Mouse (Mus musculus) stomach, embryonic 14.5 days (tissue): Measurements from ENCODE around the gene Cela2a. TPM values are rescaled to one million over a fixed set of nuclear protein-coding genes. Genes with fewer than 3 reads are reported as not detected.
A peak's percentile ranks its signal among the peaks of the same experiment; 100 is the strongest.

ENCODE experiments used
- ATAC-seq: fragments of 200-750 bp; cut with Nextera tagmentation; 2 replicates; pipeline ENCODE4 v1.8.0; 2017; ENCODE audit warnings: low read depth, moderate TSS enrichment; ENCODE audit not compliant: insufficient number of reproducible peaks, insufficient read depth, low FRiP score
- H3K27ac ChIP-seq: fragments of 300-500 bp; sonication (generic); 2 replicates; pipeline ENCODE4 v1.5.1; 2014; ENCODE audit warnings: mild to moderate bottlenecking, low read length, moderate library complexity, mixed read lengths
- H3K27me3 ChIP-seq: fragments of 300-500 bp; sonication (generic); 2 replicates; pipeline ENCODE4 v1.6.1; 2014; ENCODE audit warnings: low read length, control low read depth, mixed read lengths; ENCODE audit not compliant: control insufficient read depth, insufficient read depth
- H3K36me3 ChIP-seq: fragments of 300-500 bp; sonication (generic); 2 replicates; pipeline ENCODE4 v1.6.1; 2014; ENCODE audit warnings: mild to moderate bottlenecking, control low read depth, low read length, moderate library complexity, mixed read lengths; ENCODE audit not compliant: control insufficient read depth, insufficient read depth
- H3K4me1 ChIP-seq: fragments of 300-500 bp; sonication (generic); 2 replicates; pipeline ENCODE4 v1.6.1; 2014; ENCODE audit warnings: low read length, control low read depth, mixed read lengths; ENCODE audit not compliant: control insufficient read depth, insufficient read depth
- H3K4me2 ChIP-seq: fragments of 300-500 bp; sonication (generic); replicated peaks from 2 replicates; pipeline ENCODE4 v1.6.1; 2014; ENCODE audit warnings: low read depth, low read length, control low read depth
- H3K4me3 ChIP-seq: fragments of 300-500 bp; sonication (generic); 2 replicates; pipeline ENCODE4 v1.5.1; 2014; ENCODE audit warnings: low read depth, low read length, control low read depth
- H3K9ac ChIP-seq: fragments of 300-500 bp; sonication (generic); replicated peaks from 2 replicates; pipeline ENCODE4 v1.6.1; 2014; ENCODE audit warnings: low read depth, mild to moderate bottlenecking, control low read depth, low read length, moderate library complexity, mixed read lengths
- H3K9me3 ChIP-seq: fragments of 300-500 bp; sonication (generic); 2 replicates; pipeline ENCODE4 v1.6.1; 2016; ENCODE audit warnings: low read depth, low read length, control low read depth; ENCODE audit not compliant: control insufficient read depth
- WGBS: fragments of 180-500 bp; shearing (Covaris S2); extraction: QIAGEN DNeasy Blood & Tissue Kit; methylation state at CpG from one replicate; pipeline ENCODE4 v1.1.7; 2014; 5-methylcytosine and 5-hydroxymethylcytosine counted together
- polyA plus RNA-seq: library from polyadenylated mRNA; unstranded; fragments of >200 nt; fragmentation: Nextera tagmentation; extraction: Ambion mirVana; gene quantifications from 2 replicates; pipeline ENCODE4 v1.2.1, GENCODE M21; 2014

Cela2a gene
- polyA plus RNA-seq, 1 experiment from 2014 or later = not detected

GRCm38 (mm10) chr4:141870666-141871332 is 44.8 kb upstream of the Cela2a start:
- no peak for ATAC-seq
- Histone ChIP-seq H3K4me2 (no peak overlapping the region), H3K36me3 (peaks cover 9% of the 10 kb centered on the region; the same call in 1 of the 2 replicates), H3K27me3 (no peaks in the 10 kb centered on the region), H3K4me3 (no peak overlapping the region), H3K9ac (no peak overlapping the region), H3K9me3 (no peaks in the 10 kb centered on the region), H3K4me1 (peaks cover 64% of the 10 kb centered on the region), H3K27ac (no peak overlapping the region)
- WGBS = 73% methylated on average over 11 of the region's 11 CpGs

GRCm38 (mm10) chr4:141869436-141870215 is 43.7 kb upstream of the Cela2a start:
- 70% methylated on average over 5 of the region's 5 CpGs for WGBS
- no peak overlapping the region for H3K4me3 ChIP-seq
- ATAC-seq = no peak
- no peak overlapping the region for H3K9ac ChIP-seq
- H3K36me3 ChIP-seq = peaks cover 9% of the 10 kb centered on the region; the same call in 1 of the 2 replicates
- H3K4me2 ChIP-seq = no peak overlapping the region
- no peaks in the 10 kb centered on the region for H3K9me3 ChIP-seq
- peaks cover 57% of the 10 kb centered on the region for H3K4me1 ChIP-seq
- peak overlapping the region; percentile 39; the same call in 1 of the 2 replicates for H3K27ac ChIP-seq
- H3K27me3 ChIP-seq = no peaks in the 10 kb centered on the region

GRCm38 (mm10) chr4:141868051-141868450 is 42.1 kb upstream of the Cela2a start:
- Histone ChIP-seq H3K9me3 (no peaks in the 10 kb centered on the region), H3K27ac (peak overlapping the region; percentile 44; the same call in 1 of the 2 replicates), H3K4me2 (no peak overlapping the region), H3K27me3 (no peaks in the 10 kb centered on the region), H3K4me1 (peaks cover 49% of the 10 kb centered on the region), H3K4me3 (no peak overlapping the region), H3K36me3 (peaks cover 11% of the 10 kb centered on the region; the same call in 1 of the 2 replicates), H3K9ac (no peak overlapping the region)
- no peak for ATAC-seq
- WGBS = 84% methylated on average over 10 of the region's 10 CpGs

- no peaks in the 10 kb centered on the region for H3K9me3 ChIP-seq
- 0 out of 2 replicates have a peak overlapping the region, but pooled peaks have one; percentile 18 for H3K4me2 ChIP-seq
- no peak overlapping the region for H3K9ac ChIP-seq
- 23% methylated on average over 4 of the region's 4 CpGs for WGBS
- H3K27ac ChIP-seq = peak overlapping the region; percentile 44; the same call in 1 of the 2 replicates
- no peaks in the 10 kb centered on the region for H3K27me3 ChIP-seq
- H3K36me3 ChIP-seq = peaks cover 11% of the 10 kb centered on the region; the same call in 1 of the 2 replicates
- ATAC-seq = no peak; the same call in 1 of the 2 replicates
- no peak overlapping the region for H3K4me3 ChIP-seq
- H3K4me1 ChIP-seq = peaks cover 45% of the 10 kb centered on the region
These were observed 41.5 kb upstream of the Cela2a start for GRCm38 (mm10) chr4:141867498-141867897.

DNA sequence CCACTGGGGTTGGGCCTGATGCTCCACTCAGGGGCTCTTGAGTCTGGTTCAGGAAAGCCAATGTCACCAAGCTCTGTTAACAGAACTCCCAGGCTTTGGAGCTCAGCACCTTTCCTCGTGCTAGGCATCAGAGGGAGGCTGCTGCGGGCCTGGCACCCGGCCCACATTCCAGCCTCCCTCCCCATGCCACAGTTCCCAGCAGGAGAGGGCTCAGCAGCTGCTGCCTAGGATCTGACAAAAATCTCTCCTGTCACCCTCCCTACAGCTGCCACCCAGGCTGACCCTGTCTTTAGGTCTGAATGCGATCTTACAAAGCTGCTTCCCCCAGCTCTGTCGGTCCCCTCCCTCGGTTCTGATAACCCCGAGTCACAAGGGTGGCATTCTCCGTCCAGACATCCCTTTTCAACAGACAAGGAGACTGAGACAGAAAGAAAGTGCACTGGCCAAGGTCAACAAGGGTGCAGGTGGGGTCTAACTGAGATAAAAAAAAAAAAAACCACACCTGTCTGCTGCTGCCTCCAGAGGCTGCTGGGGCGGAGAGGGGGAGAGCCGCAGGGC is 41.1 kb upstream of the Cela2a start:
- H3K4me1 ChIP-seq = peaks cover 41% of the 10 kb centered on the region

DNA sequence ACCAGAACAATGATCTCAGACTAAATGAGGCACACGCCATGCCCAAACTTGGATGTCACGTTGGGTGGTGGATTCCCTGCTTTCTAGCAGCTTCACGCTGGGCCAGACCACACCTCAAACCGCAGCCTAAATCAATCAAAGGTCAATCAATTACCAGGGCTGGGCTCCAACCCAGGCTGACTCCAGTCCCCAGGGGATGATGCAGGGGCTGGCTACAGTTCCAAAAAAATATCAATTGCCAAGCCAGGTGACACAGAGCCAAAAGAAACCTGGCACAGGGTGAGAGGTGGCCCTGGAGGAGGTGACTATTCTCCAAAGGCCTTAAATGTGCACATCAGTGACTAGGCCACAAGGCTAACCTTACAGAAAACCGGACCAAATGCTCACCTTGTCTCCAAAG is 39.6 kb upstream of the Cela2a start:
- H3K9ac ChIP-seq = no peak overlapping the region
- H3K27me3 ChIP-seq = no peaks in the 10 kb centered on the region
- H3K4me2 ChIP-seq = no peak overlapping the region
- no peak overlapping the region for H3K4me3 ChIP-seq
- H3K4me1 ChIP-seq = peaks cover 30% of the 10 kb centered on the region
- ATAC-seq = no peak
- no peak overlapping the region for H3K27ac ChIP-seq
- H3K9me3 ChIP-seq = no peaks in the 10 kb centered on the region
- H3K36me3 ChIP-seq = peaks cover 16% of the 10 kb centered on the region
- WGBS = 79% methylated on average over 5 of the region's 5 CpGs

More for the DNA sequence above, 41.1 kb upstream of the Cela2a start:
- Histone ChIP-seq H3K9ac (no peak overlapping the region), H3K4me2 (0 out of 2 replicates have a peak overlapping the region, but pooled peaks have one; percentile 18), H3K27me3 (no peaks in the 10 kb centered on the region), H3K36me3 (peaks cover 11% of the 10 kb centered on the region; the same call in 1 of the 2 replicates), H3K9me3 (no peaks in the 10 kb centered on the region), H3K27ac (peak overlapping the region; percentile 44; the same call in 1 of the 2 replicates), H3K4me3 (no peak overlapping the region)
- WGBS = 28% methylated on average over 10 of the region's 10 CpGs
- ATAC-seq = peak; percentile 35; the same call in 1 of the 2 replicates

- no peak for ATAC-seq
- no peaks in the 10 kb centered on the region for H3K27me3 ChIP-seq
- no peak overlapping the region for H3K4me3 ChIP-seq
- peaks cover 16% of the 10 kb centered on the region for H3K36me3 ChIP-seq
- H3K4me2 ChIP-seq = no peak overlapping the region
- no peak overlapping the region for H3K27ac ChIP-seq
- H3K9ac ChIP-seq = no peak overlapping the region
- peaks cover 29% of the 10 kb centered on the region for H3K4me1 ChIP-seq
- H3K9me3 ChIP-seq = no peaks in the 10 kb centered on the region
- 93% methylated on average over 5 of the region's 5 CpGs for WGBS
These were observed 39.0 kb upstream of the Cela2a start for GRCm38 (mm10) chr4:141865006-141865405.

DNA sequence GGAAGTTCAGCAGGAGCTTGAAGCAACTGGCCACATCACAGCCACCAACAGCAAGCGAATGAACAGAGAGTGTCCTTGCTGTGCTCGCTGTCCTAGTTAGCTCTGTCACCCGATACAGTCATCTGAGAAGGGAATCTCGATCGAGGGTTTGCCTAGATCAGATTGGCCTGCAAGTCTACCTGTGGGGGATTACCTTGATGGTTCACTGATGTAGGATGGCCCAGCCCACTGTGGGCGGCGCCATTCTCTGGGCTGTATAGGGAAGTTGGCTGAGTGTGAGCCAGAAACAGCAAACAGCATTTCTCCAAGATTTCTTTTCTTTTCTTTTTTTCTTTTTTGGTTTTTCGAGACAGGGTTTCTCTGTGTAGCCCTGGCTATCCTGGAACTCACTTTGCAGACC is 38.5 kb upstream of the Cela2a start:
- Histone ChIP-seq H3K4me1 (peaks cover 24% of the 10 kb centered on the region), H3K36me3 (peaks cover 21% of the 10 kb centered on the region), H3K4me2 (no peak overlapping the region), H3K4me3 (no peak overlapping the region), H3K9me3 (no peaks in the 10 kb centered on the region), H3K9ac (no peak overlapping the region), H3K27me3 (no peaks in the 10 kb centered on the region), H3K27ac (no peak overlapping the region)
- ATAC-seq = no peak
- 94% methylated on average over 8 of the region's 8 CpGs for WGBS
